Mouse (Mus musculus) cortical plate, adult 2 months (tissue): ENCODE measurements around the gene Nsd1.

ENCODE experiments used
- CTCF ChIP-seq: fragments of 200-500 bp; IDR thresholded peaks from 2 replicates; pipeline ENCODE4 v1.5.1; 2011; ENCODE audit warnings: mild to moderate bottlenecking, control low read depth, low read length; ENCODE audit not compliant: insufficient read depth; ENCODE audit errors: extremely low read depth
- POLR2A ChIP-seq: fragments of 200-500 bp; IDR thresholded peaks from 2 replicates; pipeline ENCODE4 v1.6.1; 2011; ENCODE audit warnings: mild to moderate bottlenecking, low read length, control low read depth; ENCODE audit not compliant: insufficient read depth; ENCODE audit errors: extremely low read depth

- TF ChIP-seq CTCF (no peak), POLR2A (no peak)
These were observed 108.8 kb downstream of the Nsd1 start for GRCm38 (mm10) chr13:55318351-55318750.
